Mouse (Mus musculus) adrenal gland, adult 8-10 months (tissue): Measurements from ENCODE around the gene Trp53rka. TPM values are rescaled to one million over a fixed set of nuclear protein-coding genes. Genes with fewer than 3 reads are reported as not detected.
A peak's percentile ranks its signal among the peaks of the same experiment; 100 is the strongest.

Source experiments
- DNase-seq: peaks from one replicate; pipeline ENCODE4 v3.0.0; 2022
- total RNA-seq, 4 experiments: library from RNA; stranded (reverse); gene quantifications; 2 replicates each; pipeline ENCODE4 v1.2.4; 2022

Gene Trp53rka
- total RNA-seq, 4 experiments from 2014 or later, result 12.5 to 17.3 (median 14.7) TPM

DNA sequence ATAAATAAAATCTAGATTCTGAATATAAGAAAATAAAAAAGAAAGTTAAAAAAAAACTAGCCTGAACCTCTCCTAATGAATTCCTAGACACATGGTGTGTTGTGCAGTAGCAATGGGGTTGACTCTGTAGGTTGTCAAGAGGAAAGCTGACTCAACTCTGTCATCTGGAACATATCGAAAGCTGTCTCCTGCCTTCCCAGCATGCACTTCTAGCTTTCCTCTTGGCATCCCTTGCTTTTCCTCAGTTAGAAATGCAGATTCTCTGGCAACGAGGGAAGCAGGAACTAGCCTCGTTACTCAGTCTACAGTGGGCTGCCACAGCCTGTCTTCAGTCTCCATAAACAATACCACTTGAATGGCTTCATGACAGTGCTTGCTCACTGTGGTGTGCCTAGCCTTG, 7.3 kb downstream of the Trp53rka start:
- no peak for DNase-seq

DNA sequence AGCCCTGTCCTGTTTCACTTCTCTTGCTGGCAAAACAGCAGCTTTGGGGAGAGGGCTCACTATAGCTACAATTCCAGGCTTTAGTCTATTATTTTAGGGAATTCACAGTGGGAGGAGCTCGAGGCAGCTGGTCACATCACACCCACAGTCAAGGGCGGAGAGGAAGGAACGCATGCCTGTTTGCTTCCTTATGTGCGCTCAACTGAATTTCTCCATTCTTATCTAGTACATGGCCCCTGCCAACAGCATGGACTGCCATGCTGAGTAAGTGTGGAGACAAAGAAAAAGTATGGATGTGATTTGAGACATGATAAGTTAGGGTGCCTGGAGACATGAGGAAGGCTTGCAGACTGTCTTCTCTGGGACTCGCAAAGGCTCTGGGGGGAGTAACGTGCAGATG, 9.0 kb downstream of the Trp53rka start:
- no peak for DNase-seq

DNA sequence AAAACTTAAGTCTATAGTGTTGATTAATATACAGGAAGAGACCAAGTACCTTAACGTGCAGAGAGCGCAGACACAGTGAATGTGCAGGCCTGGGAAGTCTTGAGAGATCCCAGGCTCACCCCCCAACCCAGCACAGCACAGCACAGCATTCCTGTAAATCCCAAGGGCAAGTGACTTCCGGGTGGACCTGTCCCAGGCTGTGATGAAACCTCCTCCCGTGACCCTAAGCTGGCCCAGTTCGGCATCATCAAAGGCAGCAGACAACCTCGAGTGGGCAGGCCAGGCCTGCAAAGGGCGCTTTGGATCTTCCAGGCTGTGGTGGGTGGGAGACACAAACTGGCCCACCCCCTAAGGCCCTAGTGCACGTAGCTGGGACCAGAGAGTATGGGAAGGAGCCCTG, 11.1 kb downstream of the Trp53rka start:
- DNase-seq, result no peak

DNA sequence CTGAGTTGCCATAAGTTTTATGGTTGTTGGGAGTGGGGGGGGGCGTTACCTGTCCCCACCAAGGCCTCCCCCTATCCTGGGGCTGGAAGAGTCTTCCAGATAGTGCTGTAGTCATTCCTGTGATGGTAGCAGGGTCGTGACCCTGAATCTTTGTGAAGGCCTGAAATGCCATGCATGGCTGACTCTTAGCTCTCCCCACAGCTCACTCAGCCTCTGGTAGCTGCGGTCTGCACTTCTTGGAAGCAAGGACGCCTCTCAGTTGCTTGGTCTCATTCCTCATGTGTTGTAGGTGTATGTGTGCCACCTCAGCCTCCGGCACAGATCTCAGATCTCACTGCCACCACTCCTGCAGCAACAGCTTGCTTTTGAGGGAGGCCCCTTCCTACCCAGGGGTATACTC, 17.3 kb downstream of the Trp53rka start:
- no peak for DNase-seq

DNA sequence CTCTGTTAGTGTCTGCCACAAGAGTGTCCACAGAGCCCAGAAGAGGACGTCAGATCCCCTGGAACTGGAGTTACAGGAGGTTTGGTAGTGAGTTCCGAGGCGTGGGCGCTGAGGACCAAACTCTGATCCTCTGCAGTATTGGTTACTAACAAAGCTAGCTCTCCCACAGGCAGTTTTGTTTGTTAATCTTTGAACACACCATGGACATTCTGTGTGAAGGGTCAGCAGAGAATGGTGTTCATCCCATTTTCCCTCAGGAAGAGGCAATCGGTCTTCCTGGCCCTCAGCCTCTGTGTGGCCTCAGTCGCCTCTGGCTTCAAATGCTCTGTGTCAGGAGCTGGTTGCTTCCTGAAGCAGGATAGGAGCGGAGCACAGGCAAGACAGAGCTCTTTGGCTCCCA, 17.7 kb downstream of the Trp53rka start:
- DNase-seq, result no peak

DNA sequence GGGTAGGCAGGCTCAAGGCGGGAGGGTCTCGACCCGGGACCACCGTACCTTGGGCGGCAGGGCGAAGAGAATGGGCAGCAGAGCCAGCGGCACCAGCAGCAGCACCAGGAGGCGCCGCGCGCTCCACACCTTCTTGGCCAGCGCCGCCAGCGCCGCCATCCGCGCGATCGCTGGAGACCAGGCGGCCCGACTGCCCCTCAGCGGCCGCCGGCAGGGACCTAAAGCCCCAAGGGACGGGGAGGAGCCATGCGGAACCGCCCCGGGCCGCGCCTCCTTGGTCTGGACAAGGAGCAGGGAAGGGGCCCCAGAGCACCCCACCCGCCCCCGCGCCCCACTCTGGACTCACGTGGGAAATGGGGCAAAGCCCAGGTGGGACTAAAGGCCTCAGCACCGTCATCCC, 20.1 kb downstream of the Trp53rka start, which contains the start of gene Slc13a3:
TSS of gene Slc13a3 (minus strand) at position 228 of the 400 bp plus-strand sequence.
- DNase-seq, result no peak

DNA sequence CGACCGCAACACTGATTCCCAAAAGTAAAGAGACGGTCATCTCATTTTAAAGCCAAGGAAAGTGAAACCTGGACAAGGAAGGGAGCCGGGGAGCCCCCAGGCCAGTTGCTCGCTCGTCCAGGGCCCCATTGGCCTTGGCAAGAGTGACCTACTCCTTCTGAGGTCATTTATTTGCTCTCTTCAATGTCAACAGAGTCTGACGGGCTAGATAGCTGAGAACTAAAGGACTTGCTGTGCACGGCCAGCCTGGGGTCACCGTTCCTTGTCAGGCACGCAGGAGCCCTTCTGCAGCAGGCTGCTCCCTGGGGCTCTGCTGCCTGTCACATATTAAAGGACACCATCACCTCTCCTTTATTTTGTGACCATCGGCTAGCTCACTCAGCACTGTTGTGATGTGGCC, 21.2 kb downstream of the Trp53rka start:
- no peak for DNase-seq

DNA sequence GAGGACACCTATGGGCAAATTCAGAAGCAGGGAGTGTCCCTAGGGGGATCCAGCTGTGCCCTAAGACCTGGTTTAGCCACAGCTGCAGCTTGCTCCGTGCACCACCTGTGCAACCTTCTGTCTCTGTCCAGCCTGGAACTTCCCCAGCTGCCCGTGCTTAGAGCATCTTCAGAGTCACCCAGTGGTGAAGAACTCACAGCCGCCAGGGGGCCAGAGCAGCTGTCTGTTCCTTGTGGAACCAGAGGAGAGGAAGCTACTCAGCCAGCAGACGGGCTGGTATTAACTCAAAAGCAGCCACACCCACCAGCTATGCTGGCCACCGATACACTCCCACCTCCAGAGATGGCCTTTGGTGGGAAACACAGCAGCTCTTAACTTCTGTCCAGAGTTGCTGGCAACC, 23.0 kb downstream of the Trp53rka start:
- no peak for DNase-seq

DNA sequence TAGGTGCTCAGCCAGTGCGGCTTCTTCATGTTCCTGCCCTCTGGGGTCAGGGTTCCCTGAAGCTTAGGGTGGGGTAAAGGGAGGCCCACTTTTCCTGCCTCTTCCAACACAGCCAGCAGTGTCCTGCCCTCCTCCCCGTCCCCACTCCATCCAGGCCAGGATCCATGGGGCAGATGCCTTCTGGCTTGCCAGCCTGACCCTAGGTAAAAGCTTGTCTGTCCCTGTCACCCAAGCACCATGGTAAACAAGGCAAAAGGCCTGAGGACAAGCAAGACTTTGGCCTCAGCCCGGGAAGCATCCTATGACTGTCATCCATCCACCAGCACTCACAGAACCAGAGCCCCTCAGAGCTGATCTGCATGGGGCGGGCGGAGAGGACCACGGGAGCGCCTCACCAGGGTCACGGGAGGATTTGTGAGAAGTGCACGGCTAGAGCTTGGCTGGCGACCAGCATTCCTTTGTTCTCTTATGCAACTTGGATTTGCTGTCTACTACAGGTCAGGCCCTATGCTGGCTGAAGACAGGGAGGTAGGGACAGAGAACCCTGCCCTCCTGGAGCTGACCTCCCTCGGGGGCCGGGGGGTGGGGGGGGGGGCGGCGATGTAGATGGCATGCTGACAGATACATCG, 25.2 kb downstream of the Trp53rka start:
- DNase-seq, result no peak

DNA sequence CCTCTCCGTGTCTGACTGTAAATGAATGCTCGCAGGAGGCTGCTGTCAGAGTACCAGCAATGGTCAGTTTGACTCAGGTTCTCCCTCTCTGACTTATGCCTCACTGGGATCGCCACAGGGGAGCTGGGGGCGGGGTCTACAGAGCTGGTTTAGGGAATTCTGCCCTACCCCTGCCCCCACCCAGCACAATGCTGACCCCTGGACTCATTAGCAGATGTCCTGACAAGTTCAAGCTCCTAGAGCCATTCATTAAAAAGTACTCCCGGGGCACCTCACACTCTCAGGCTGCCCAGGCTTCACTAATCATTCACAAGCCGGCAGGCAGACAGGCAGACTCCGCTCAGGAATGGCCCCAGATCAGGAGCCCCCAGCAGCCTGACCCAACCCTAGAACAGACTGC, 33.5 kb downstream of the Trp53rka start:
- no peak for DNase-seq

DNA sequence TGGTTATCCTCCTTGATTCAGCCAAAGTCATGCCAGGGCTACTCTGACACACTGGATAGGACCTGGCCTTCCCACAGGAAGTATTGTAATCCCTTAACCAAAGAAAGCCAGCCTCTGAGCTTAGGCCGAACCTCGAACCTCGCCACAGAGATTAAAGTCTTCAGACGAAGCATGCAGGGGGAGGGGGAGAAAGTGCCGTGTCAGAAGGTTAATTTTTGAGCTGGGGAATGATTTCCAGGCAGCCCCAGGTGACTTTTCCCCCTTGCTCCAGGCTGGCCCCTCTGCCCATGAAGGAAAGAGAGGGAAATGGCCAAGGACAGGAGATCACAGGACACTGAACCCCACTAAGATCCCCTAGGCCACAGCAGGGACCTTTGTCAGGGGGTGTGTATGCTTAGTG, 34.9 kb downstream of the Trp53rka start:
- no peak for DNase-seq

DNA sequence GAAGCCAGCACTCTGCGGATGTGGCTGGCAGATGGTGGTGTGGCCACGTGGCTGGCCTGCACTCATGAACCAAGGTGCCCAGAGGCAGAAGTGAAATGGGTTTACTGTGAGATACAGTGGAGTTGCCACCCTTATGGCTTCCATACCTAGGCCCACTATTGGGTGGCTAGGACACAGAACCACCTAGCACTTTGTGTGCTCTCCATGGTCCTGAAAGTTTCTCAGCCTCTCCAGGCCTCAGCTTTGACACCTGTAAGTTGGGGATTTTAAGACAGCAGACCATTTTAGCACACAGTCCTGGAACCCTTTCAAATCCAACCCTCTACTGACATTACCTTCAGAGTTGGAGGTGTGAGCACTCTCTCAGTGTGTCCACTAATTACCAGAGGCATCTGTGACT, 36.4 kb downstream of the Trp53rka start:
- no peak for DNase-seq

DNA sequence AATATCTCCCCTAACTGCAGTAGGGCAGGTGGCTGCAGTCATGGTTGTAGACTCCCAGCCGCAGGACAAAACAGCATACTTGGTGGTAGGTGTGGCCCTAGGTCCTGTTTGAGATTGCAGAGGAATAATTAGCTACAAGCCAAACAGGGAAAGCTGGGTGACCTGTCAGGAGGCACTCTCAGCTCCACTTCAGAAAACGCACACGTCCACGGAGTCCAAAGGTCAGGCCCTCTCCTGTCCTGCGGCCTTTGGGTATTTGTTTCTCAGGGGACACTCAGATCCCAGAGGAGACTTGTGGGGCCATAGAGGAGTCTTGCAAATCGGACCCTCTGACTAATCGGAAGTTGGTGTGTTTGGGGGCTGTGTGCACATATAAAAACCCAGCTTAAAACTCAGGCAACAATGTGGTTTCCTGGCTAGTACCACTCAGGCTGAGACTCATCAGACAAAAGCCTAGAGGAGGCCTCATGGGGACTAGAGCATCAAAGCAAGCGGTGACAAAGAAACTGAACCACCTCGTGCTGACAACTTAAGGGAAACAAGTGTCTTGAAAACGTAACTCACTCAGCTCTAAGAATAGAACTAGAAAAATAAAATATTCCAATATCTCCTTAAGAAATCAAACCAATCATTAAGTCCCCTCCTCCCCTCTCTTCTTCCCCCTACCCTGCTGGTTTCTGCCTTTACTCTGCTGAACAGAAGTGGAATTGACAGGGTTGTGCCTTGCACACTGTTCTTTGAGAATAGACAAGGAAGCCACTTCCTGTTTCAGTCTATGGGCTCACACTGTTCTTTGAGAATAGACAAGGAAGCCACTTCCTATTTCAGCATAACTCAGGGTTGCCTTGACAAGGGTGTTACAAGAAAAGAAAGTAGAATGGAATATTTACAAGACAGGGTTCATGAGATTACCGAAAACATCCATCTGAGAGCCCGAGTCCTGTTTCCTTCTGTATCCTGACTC, 40.1 kb downstream of the Trp53rka start:
- no peak for DNase-seq

DNA sequence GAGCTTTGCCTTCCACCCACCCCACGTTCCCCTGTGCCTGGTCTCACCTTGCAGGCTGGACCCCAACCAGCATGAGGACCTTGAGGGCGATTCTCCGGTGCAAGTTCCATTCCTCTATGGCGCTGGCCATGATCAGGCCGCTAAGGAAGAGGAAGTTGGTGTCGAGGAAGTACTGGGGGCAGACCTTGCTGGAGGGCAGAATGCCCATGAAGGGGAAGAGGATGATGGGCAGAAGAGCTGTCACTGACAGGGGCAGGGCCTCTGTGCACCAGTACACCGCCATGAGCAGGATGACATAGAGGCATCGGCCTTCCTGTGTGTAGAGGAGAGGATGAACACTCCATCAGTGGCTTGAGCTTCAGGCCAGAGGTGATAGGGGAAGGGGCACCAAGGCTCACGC, 44.6 kb downstream of the Trp53rka start:
- no peak for DNase-seq

DNA sequence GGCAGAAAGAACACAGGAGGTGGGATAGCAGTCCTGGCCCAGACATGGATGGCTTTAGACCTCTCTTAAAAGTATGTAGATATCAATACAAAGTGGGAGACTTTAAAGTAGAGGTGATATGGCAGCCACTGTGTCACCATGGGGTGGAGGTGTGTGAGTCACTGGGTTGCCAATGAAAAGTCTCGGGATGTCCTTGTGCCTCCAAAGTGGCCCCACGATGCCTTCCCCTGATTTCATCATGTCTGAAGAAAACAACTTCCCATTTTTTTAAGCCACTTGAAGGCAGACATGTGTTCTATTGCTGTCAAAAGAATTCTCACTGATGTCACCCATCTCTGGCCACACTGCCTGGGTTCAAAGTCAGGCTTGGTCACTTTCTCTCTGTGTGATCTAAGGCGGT, 48.3 kb downstream of the Trp53rka start:
- no peak for DNase-seq

DNA sequence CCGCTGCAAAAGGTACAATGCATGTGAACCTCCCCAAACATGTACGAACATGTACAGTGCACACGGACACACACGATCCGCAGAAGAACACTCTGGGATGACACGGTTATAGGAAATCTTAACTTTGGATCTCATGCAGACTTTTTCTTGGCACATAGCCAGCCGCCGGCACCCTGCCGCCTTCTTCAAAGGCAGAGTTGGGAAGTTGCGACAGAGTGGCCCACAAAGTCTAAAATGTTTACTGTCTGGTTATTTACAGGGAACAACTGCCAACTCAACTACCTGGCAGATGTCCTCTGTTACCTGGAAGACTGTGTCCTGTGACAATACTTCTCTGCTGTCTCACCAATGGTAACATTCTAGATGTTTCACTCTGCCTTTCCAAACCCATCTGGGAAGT, 50.1 kb downstream of the Trp53rka start:
- peak; percentile 15 for DNase-seq

DNA sequence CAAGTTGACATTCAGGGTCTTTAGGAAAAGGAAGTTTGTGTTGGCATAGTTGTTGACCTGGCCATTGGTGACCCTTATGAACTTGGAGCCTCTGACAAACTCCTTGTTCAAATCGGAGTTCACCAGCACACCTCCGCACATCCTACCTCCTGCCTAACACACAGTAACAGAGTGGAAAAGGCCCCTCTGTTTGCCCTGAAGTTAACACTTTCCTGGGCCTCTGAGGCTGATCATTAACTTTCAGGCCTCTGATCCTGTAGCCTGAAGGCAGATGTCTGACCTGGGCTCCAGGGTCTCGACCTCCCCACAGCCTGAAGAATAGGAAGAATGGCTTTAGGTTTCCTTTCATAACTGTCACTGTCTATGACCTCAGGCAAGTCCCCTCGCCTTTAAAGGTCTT, 51.5 kb downstream of the Trp53rka start:
- DNase-seq, result no peak

Other genes with a start within 250 kb of the Trp53rka start
- 10 to 100 TPM; 56.7 to 62.1 (median 58.3) TPM for gene Slc35c2, start 205.5 kb downstream of the Trp53rka start, total RNA-seq
- gene Elmo2, start 166.8 kb downstream of the Trp53rka start, total RNA-seq, result 10 to 100 TPM; 22.8 to 36.2 (median 31.4) TPM
- not detected for gene Zfp663, start 124.6 kb downstream of the Trp53rka start, total RNA-seq
- gene Zfp334, start 105.1 kb downstream of the Trp53rka start, total RNA-seq, result 1 to 10 TPM; 5.3 to 7.5 (median 6.3) TPM
- under 1 TPM; 0.14 to 0.17 (median 0.16) TPM for gene Ocstamp, start 92.9 kb downstream of the Trp53rka start, total RNA-seq
- gene Slc13a3, start 20.1 kb downstream of the Trp53rka start, total RNA-seq, result 1 to 10 TPM; 1.1 to 1.5 (median 1.4) TPM
- gene Slc2a10, start 10.5 kb upstream of the Trp53rka start, total RNA-seq, result 1 to 10 TPM in 1 of 4 experiments, under 1 TPM in 3; 0.58 to 2.1 (median 0.74) TPM
- gene Eya2, start 101.7 kb upstream of the Trp53rka start, total RNA-seq, result 1 to 10 TPM; 2.1 to 5.0 (median 3.9) TPM